Mouse (Mus musculus): ENCODE data around the gene Trpc4. TPM values are rescaled to one million over a fixed set of nuclear protein-coding genes. Genes with fewer than 3 reads are reported as not detected.

Gene Trpc4
- polyA plus RNA-seq (2012; rRNA removed): 1.0 and 1.3 TPM in 2 replicates

DNA sequence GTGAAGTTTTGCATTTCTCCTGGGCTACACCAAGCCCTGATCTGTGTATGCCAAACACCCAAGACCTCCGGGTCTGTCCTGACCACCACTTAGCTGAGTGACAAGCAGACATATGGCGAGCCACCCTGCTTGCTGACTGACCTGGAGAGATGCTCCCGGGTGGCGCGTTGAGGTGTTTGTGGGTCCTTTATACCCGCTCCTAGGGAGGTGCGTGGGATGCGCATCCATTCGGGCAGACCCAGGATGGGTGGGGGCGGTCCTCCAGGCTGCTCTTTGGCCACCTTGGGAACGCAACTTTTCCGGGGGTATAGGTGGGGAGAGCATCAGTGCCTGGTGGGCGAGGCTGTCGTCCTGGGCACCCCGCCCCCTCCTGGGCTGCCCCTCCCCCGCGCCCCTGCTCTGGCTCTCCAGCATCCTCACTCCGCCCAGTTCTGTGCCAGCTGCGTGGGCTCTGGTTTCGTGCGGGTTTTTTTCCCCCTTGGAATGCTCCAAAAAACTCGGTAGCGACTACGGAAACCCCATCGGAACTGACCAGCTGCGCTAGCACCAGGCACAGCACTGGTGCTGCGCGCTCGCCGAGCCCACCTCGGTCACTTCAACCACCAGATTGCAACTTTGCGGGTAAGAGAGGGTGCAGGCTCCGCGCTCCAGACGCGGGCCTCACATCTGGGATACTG, at the start of gene Trpc4:
Trpc4 (plus strand) TSS at position 397 of the 677 bp plus-strand sequence.

DNA sequence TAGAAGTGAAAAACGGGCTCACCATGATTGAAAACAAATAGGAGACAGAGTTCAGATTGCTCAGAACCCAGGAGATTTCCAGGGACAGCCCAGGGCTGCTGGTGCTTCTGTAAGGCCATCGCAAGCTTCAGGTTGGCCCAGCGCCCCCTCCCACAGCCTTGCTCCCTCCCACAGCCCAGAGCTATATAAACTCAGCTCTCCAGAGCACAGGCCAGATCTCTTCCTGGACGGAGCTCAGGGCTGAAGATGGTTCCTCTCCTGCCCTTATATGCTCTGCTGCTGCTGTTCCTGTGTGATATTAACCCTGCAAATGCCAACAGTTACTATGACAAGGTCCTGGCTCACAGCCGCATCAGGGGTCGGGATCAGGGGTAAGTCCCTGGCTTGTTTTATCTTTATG, 205.1 kb downstream of the Trpc4 start, which contains the start of gene Postn:
Postn (plus strand) TSS at position 213 of the 400 bp plus-strand sequence.

Other genes with a start within 250 kb of the Trpc4 start
- 30.1 and 69.1 TPM in 2 replicates for gene Postn, start 205.1 kb downstream of the Trpc4 start, polyA plus RNA-seq (2012; rRNA removed)

All from central nervous system, embryonic 11.5 days (tissue).